Mouse (Mus musculus): ENCODE data around the gene Cyp1a1.

Gene Cyp1a1

GRCm38 (mm10) chr9:57655749-57656148 lies 32.0 kb upstream of the Cyp1a1 start:
- DNase-seq (ENCODE audit: low spot score in 2 of 2), result peak; percentile 95 to 96

GRCm38 (mm10) chr9:57656631-57657350 lies 30.9 kb upstream of the Cyp1a1 start:
- no peak for DNase-seq (ENCODE audit: low spot score in 2 of 2)

- no peak for DNase-seq (ENCODE audit: low spot score in 2 of 2)
Measured at GRCm38 (mm10) chr9:57657843-57658242, 29.9 kb upstream of the Cyp1a1 start.

- no peak for DNase-seq (ENCODE audit: low spot score in 2 of 2)
Measured at GRCm38 (mm10) chr9:57658970-57659369, 28.8 kb upstream of the Cyp1a1 start.

- peak; percentile 64 to 83 for DNase-seq (ENCODE audit: low spot score in 2 of 2)
Measured at GRCm38 (mm10) chr9:57659774-57660173, 28.0 kb upstream of the Cyp1a1 start.

GRCm38 (mm10) chr9:57660501-57660900 lies 27.2 kb upstream of the Cyp1a1 start:
- DNase-seq (ENCODE audit: low spot score in 2 of 2), result no peak

GRCm38 (mm10) chr9:57661552-57661951 lies 26.2 kb upstream of the Cyp1a1 start:
- DNase-seq (ENCODE audit: low spot score in 2 of 2), result no peak

- no peak for DNase-seq (ENCODE audit: low spot score in 2 of 2)
Measured at GRCm38 (mm10) chr9:57664616-57665015, 23.1 kb upstream of the Cyp1a1 start.

- DNase-seq (ENCODE audit: low spot score in 2 of 2), result no peak
Measured at GRCm38 (mm10) chr9:57666536-57666935, 21.2 kb upstream of the Cyp1a1 start.

GRCm38 (mm10) chr9:57667136-57667535 lies 20.6 kb upstream of the Cyp1a1 start:
- DNase-seq (ENCODE audit: low spot score in 2 of 2), result no peak

- DNase-seq (ENCODE audit: low spot score in 2 of 2), result no peak
Measured at GRCm38 (mm10) chr9:57667817-57668216, 19.9 kb upstream of the Cyp1a1 start.

GRCm38 (mm10) chr9:57668277-57668676 lies 19.5 kb upstream of the Cyp1a1 start:
- no peak for DNase-seq (ENCODE audit: low spot score in 2 of 2)

GRCm38 (mm10) chr9:57669566-57669965 lies 18.2 kb upstream of the Cyp1a1 start:
- no peak for DNase-seq (ENCODE audit: low spot score in 2 of 2)

- DNase-seq (ENCODE audit: low spot score in 2 of 2), result no peak
Measured at GRCm38 (mm10) chr9:57671037-57671436, 16.7 kb upstream of the Cyp1a1 start.

- no peak for DNase-seq (ENCODE audit: low spot score in 2 of 2)
Measured at GRCm38 (mm10) chr9:57671500-57671899, 16.2 kb upstream of the Cyp1a1 start.

- DNase-seq (ENCODE audit: low spot score in 2 of 2), result no peak
Measured at GRCm38 (mm10) chr9:57681411-57681810, 6.3 kb upstream of the Cyp1a1 start.

- DNase-seq (ENCODE audit: low spot score in 2 of 2), result no peak
Measured at GRCm38 (mm10) chr9:57683520-57683919, 4.2 kb upstream of the Cyp1a1 start, which contains the start of gene Cyp1a2. TSS of gene Cyp1a2 (minus strand) at chr9:57683703.

GRCm38 (mm10) chr9:57686011-57686410 lies 1.7 kb upstream of the Cyp1a1 start:
- DNase-seq (ENCODE audit: low spot score in 2 of 2), result no peak

GRCm38 (mm10) chr9:57688158-57688557 lies 430 bp downstream of the Cyp1a1 start:
- peak in 1 of 2 experiments; percentile 56 for DNase-seq (ENCODE audit: low spot score in 2 of 2)

- no peak for DNase-seq (ENCODE audit: low spot score in 2 of 2)
Measured at GRCm38 (mm10) chr9:57688606-57689005, 878 bp downstream of the Cyp1a1 start.

- DNase-seq (ENCODE audit: low spot score in 2 of 2), result no peak
Measured at GRCm38 (mm10) chr9:57694108-57694507, 6.4 kb downstream of the Cyp1a1 start.

GRCm38 (mm10) chr9:57696380-57697285 lies 8.9 kb downstream of the Cyp1a1 start:
- peak; percentile 12 to 20 for DNase-seq (ENCODE audit: low spot score in 2 of 2)

- DNase-seq (ENCODE audit: low spot score in 2 of 2), result no peak
Measured at GRCm38 (mm10) chr9:57697380-57697779, 9.7 kb downstream of the Cyp1a1 start.
